Mouse (Mus musculus) MEL (cell line): ENCODE data around the gene Gm10563. TPM values are rescaled to one million over a fixed set of nuclear protein-coding genes. Genes with fewer than 3 reads are reported as not detected.

ENCODE experiments used
- DNase-seq: peaks from one replicate; pipeline ENCODE4 v3.0.0; 2011; ENCODE audit warnings: low read depth, low spot score
- H3K27ac ChIP-seq: 2 replicates; pipeline ENCODE4 v1.5.1; 2012; ENCODE audit warnings: low read depth, mild to moderate bottlenecking, control low read depth, low read length, moderate library complexity; ENCODE audit not compliant: control insufficient read depth
- H3K27me3 ChIP-seq, 2 experiments: fragments of 150-350 bp in 1 of 2; sonication (generic) in 1 of 2; 2 replicates each; pipeline ENCODE4 v1.6.1; 2012; ENCODE audit warnings: low read length in 2 of 2, mild to moderate bottlenecking in 2 of 2, improper control_type of control experiment in 1 of 2, moderate library complexity in 1 of 2; ENCODE audit not compliant: insufficient read depth in 2 of 2, control insufficient read depth in 1 of 2
- H3K36me3 ChIP-seq, 2 experiments: 2 replicates each; pipeline ENCODE4 v1.6.1; 2012 to 2014; ENCODE audit warnings: low read length in 2 of 2, improper control_type of control experiment in 1 of 2, inconsistent platforms in 1 of 2, mild to moderate bottlenecking in 1 of 2; ENCODE audit not compliant: insufficient read depth in 2 of 2, control insufficient read depth in 1 of 2
- H3K4me1 ChIP-seq, 2 experiments: fragments of 150-350 bp in 1 of 2; sonication (generic) in 1 of 2; 2 replicates each; pipeline ENCODE4 v1.6.1; 2012; ENCODE audit warnings: low read length in 2 of 2, improper control_type of control experiment in 1 of 2, mild to moderate bottlenecking in 1 of 2; ENCODE audit not compliant: insufficient read depth in 2 of 2, control insufficient read depth in 1 of 2
- H3K4me3 ChIP-seq, 2 experiments: fragments of 150-350 bp in 1 of 2; sonication (generic) in 1 of 2; 2 replicates each; pipeline ENCODE4 v1.5.1; 2012; ENCODE audit warnings: low read depth in 2 of 2, low read length in 2 of 2, mild to moderate bottlenecking in 2 of 2, moderate library complexity in 2 of 2, control low read depth in 1 of 2, improper control_type of control experiment in 1 of 2; ENCODE audit not compliant: control insufficient read depth in 1 of 2, insufficient read depth in 1 of 2
- H3K79me2 ChIP-seq: 2 replicates; pipeline ENCODE4 v1.6.1; 2012; ENCODE audit warnings: mild to moderate bottlenecking, low read length, moderate library complexity; ENCODE audit not compliant: control insufficient read depth, poor library complexity, insufficient read depth
- H3K9ac ChIP-seq: 2 replicates; pipeline ENCODE4 v1.6.1; 2012; ENCODE audit warnings: low read depth, mild to moderate bottlenecking, control low read depth, low read length, moderate library complexity; ENCODE audit not compliant: control insufficient read depth, poor library complexity, severe bottlenecking
- H3K9me3 ChIP-seq: fragments of 150-350 bp; sonication (generic); replicated peaks from 2 replicates; pipeline ENCODE4 v1.6.1; 2012; ENCODE audit warnings: mild to moderate bottlenecking, low read length, improper control_type of control experiment, moderate library complexity; ENCODE audit not compliant: insufficient read depth
- CHD2 ChIP-seq: IDR thresholded peaks from 2 replicates; pipeline ENCODE4 v1.6.1; 2011; ENCODE audit warnings: low read length, improper control_type of control experiment
- CTCF ChIP-seq, 3 experiments: IDR thresholded peaks in 2 of 3; conservative IDR thresholded peaks in 1 of 3; 2 replicates each; pipeline ENCODE4 v1.5.1; 2011 to 2012; ENCODE audit warnings: low read length in 3 of 3, low read depth in 2 of 3, mild to moderate bottlenecking in 2 of 3, improper control_type of control experiment in 1 of 3, inconsistent platforms in 1 of 3, mixed read lengths in 1 of 3, moderate library complexity in 1 of 3; ENCODE audit not compliant: control insufficient read depth in 1 of 3, insufficient read depth in 1 of 3, poor library complexity in 1 of 3, severe bottlenecking in 1 of 3
- GABPA ChIP-seq: IDR thresholded peaks from 2 replicates; pipeline ENCODE4 v1.6.1; 2012; ENCODE audit warnings: low read depth, mild to moderate bottlenecking, inconsistent platforms, low read length, improper control_type of control experiment, moderate library complexity
- HCFC1 ChIP-seq: IDR thresholded peaks from 2 replicates; pipeline ENCODE4 v1.6.1; 2012; ENCODE audit warnings: low read depth, mild to moderate bottlenecking, inconsistent platforms, low read length, improper control_type of control experiment, moderate library complexity
- JUND ChIP-seq: IDR thresholded peaks from 2 replicates; pipeline ENCODE4 v1.6.1; 2011; ENCODE audit warnings: low read depth, mild to moderate bottlenecking, improper control_type of control experiment, low read length
- MAX ChIP-seq: IDR thresholded peaks from 2 replicates; pipeline ENCODE4 v1.6.1; 2011; ENCODE audit warnings: low read length, improper control_type of control experiment
- MEF2A ChIP-seq: IDR thresholded peaks from 2 replicates; pipeline ENCODE4 v1.6.1; 2014; ENCODE audit warnings: low read depth, mild to moderate bottlenecking, inconsistent platforms, low read length, improper control_type of control experiment; ENCODE audit not compliant: poor library complexity, insufficient replicate concordance, severe bottlenecking; ENCODE audit errors: extremely low read depth
- MXI1 ChIP-seq: IDR thresholded peaks from 2 replicates; pipeline ENCODE4 v1.6.1; 2011; ENCODE audit warnings: mild to moderate bottlenecking, low read depth, low read length, improper control_type of control experiment
- MYB ChIP-seq: IDR thresholded peaks from 2 replicates; pipeline ENCODE4 v1.6.1; 2011; ENCODE audit warnings: mild to moderate bottlenecking, low read depth, low read length, improper control_type of control experiment
- MYC ChIP-seq: IDR thresholded peaks from 2 replicates; pipeline ENCODE4 v1.6.1; 2011; ENCODE audit warnings: low read depth, mild to moderate bottlenecking, low read length, improper control_type of control experiment, moderate library complexity
- POLR2A ChIP-seq, 2 experiments: IDR thresholded peaks; 2 replicates each; pipeline ENCODE4 v1.6.1; 2011 to 2012; ENCODE audit warnings: low read length in 2 of 2, mild to moderate bottlenecking in 2 of 2, control low read depth in 1 of 2, improper control_type of control experiment in 1 of 2, low read depth in 1 of 2, moderate library complexity in 1 of 2; ENCODE audit not compliant: control insufficient read depth in 1 of 2, insufficient read depth in 1 of 2, poor library complexity in 1 of 2
- POLR2AphosphoS5 ChIP-seq: IDR thresholded peaks from 2 replicates; pipeline ENCODE4 v1.6.1; 2012; ENCODE audit warnings: low read depth, borderline replicate concordance, mild to moderate bottlenecking, inconsistent platforms, low read length, moderate library complexity, mixed read lengths
- RAD21 ChIP-seq: IDR thresholded peaks from 2 replicates; pipeline ENCODE4 v1.6.1; 2011; ENCODE audit warnings: mild to moderate bottlenecking, low read depth, low read length, improper control_type of control experiment
- RCOR1 ChIP-seq: IDR thresholded peaks from 2 replicates; pipeline ENCODE4 v1.6.1; 2012; ENCODE audit warnings: low read depth, mild to moderate bottlenecking, inconsistent platforms, low read length, improper control_type of control experiment
- SIN3A ChIP-seq: IDR thresholded peaks from 2 replicates; pipeline ENCODE4 v1.6.1; 2012; ENCODE audit warnings: low read length, improper control_type of control experiment, inconsistent platforms
- SMC3 ChIP-seq: IDR thresholded peaks from 2 replicates; pipeline ENCODE4 v1.6.1; 2011; ENCODE audit warnings: low read depth, low read length, improper control_type of control experiment
- TAL1 ChIP-seq: IDR thresholded peaks from 2 replicates; pipeline ENCODE4 v1.6.1; 2012; ENCODE audit warnings: mild to moderate bottlenecking, inconsistent platforms, low read length, moderate library complexity, mixed read lengths
- TBP ChIP-seq: IDR thresholded peaks from 2 replicates; pipeline ENCODE4 v1.8.0; 2011; ENCODE audit warnings: low read depth, low read length, improper control_type of control experiment
- TCF12 ChIP-seq: IDR thresholded peaks from 2 replicates; pipeline ENCODE4 v1.6.1; 2014; ENCODE audit warnings: low read depth, mild to moderate bottlenecking, inconsistent platforms, low read length, improper control_type of control experiment, moderate library complexity
- UBTF ChIP-seq: IDR thresholded peaks from 2 replicates; pipeline ENCODE4 v1.6.1; 2012; ENCODE audit warnings: low read depth, mild to moderate bottlenecking, inconsistent platforms, low read length, improper control_type of control experiment, moderate library complexity, borderline replicate concordance; ENCODE audit not compliant: insufficient read depth
- USF2 ChIP-seq, 2 experiments: IDR thresholded peaks; 2 replicates each; pipeline ENCODE4 v1.6.1; 2011 to 2012; ENCODE audit warnings: improper control_type of control experiment in 2 of 2, low read length in 2 of 2, borderline replicate concordance in 1 of 2, inconsistent platforms in 1 of 2, low read depth in 1 of 2, mild to moderate bottlenecking in 1 of 2; ENCODE audit not compliant: insufficient read depth in 1 of 2
- ZC3H11A ChIP-seq: IDR thresholded peaks from 2 replicates; pipeline ENCODE4 v1.6.1; 2012; ENCODE audit warnings: low read depth, mild to moderate bottlenecking, inconsistent platforms, low read length, improper control_type of control experiment
- ZKSCAN1 ChIP-seq: IDR thresholded peaks from 2 replicates; pipeline ENCODE4 v1.6.1; 2012; ENCODE audit warnings: low read depth, mild to moderate bottlenecking, inconsistent platforms, low read length, improper control_type of control experiment, moderate library complexity
- ZMIZ1 ChIP-seq: IDR thresholded peaks from 2 replicates; pipeline ENCODE4 v1.6.1; 2012; ENCODE audit warnings: low read depth, mild to moderate bottlenecking, inconsistent platforms, low read length, improper control_type of control experiment, moderate library complexity
- ZNF384 ChIP-seq: IDR thresholded peaks from 2 replicates; pipeline ENCODE4 v1.6.1; 2012; ENCODE audit warnings: low read depth, mild to moderate bottlenecking, inconsistent platforms, low read length, improper control_type of control experiment
- polyA plus RNA-seq, 2 experiments: library from polyadenylated mRNA; stranded (reverse) in 1 of 2; unstranded in 1 of 2; fragments of >175 nt in 1 of 2; fragments of >200 nt in 1 of 2; gene quantifications; 2 replicates each; pipeline versions ENCODE4 v1.2.1 to v1.2.4; 2012; ENCODE audit warnings: low replicate concordance in 2 of 2, low read depth in 1 of 2; ENCODE audit not compliant: insufficient read length in 2 of 2, insufficient read depth in 1 of 2, missing spikeins in 1 of 2
- total RNA-seq: library from RNA; depleted of rRNA; stranded (reverse); fragments of 300-350 nt; gene quantifications from 2 replicates; pipeline ENCODE4 v1.2.3, GENCODE M21; 2012

The Gm10563 gene
- total and polyA plus RNA-seq, 3 experiments, result not detected

DNA sequence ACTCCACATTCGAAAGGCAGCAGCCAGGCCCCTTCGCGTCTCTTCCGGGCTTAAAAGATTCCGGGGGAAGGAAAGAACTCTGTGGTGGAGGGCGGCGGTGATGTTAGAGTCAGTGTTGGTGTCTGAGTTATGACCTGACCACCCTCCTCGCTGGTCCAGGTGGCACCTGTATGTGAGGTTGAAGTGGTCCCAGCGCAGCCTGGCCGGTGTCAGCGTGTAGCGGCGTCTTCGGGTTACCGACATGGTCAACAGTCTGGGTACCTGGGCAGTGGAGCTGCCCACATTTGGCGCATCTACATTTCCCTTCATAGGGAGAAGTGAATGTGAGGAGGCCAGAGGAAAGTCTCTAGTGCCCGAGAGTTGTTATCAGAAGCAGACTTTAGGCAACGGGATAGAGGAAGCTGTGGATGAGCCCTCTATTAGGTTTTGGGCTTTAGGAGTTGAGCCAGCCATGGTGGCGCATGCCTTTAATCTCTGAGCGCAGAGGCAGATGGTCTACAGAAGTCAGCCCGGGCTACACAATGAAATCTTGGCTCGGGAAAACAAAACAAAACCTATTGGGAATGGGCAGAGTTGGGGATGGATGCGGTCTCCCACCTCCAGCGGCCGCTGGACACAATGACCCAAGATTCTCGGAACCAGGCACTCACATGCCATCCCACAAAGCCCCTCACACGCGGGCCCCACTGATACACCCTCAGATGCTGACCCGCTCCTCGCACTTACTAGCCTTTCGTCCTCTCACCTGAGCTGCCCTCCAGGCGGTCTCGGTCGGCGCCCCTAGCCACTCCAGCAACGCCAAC, 7.3 kb upstream of the Gm10563 start:
- H3K27ac ChIP-seq, result no peak overlapping the region
- no peaks in the 10 kb centered on the region for H3K79me2 ChIP-seq
- no peaks in the 10 kb centered on the region for H3K9me3 ChIP-seq
- no peak for TF ChIP-seq POLR2A (IDR thresholded peaks at IDR 0.05; ENCODE audit: control insufficient read depth in 1 of 2, insufficient read depth in 1 of 2, low read depth in 1 of 2, low read length in 2 of 2, poor library complexity in 1 of 2)
- no peak for TF ChIP-seq GABPA
- TF ChIP-seq TAL1, result no peak
- no peak for TF ChIP-seq CHD2
- no peak for TF ChIP-seq ZKSCAN1
- TF ChIP-seq USF2 (IDR thresholded peaks at IDR 0.05; ENCODE audit: borderline replicate concordance in 1 of 2, insufficient read depth in 1 of 2, low read depth in 1 of 2, low read length in 2 of 2), result no peak
- TF ChIP-seq HCFC1, result no peak
- TF ChIP-seq JUND, result no peak
- no peak for TF ChIP-seq TBP
- no peak for TF ChIP-seq RAD21
- no peak for TF ChIP-seq ZNF384
- TF ChIP-seq CTCF (IDR thresholded peaks at IDR 0.05 in 2 of 3, conservative IDR thresholded peaks at IDR 0.05 in 1 of 3; ENCODE audit: control insufficient read depth in 1 of 3, insufficient read depth in 1 of 3, low read depth in 2 of 3, low read length in 3 of 3, poor library complexity in 1 of 3, severe bottlenecking in 1 of 3), result no peak
- no peak for TF ChIP-seq SMC3
- no peak for TF ChIP-seq MEF2A
- no peak for TF ChIP-seq MAX
- no peak for TF ChIP-seq SIN3A
- no peak for TF ChIP-seq RCOR1
- no peaks in the 10 kb centered on the region for H3K27me3 ChIP-seq
- no peak overlapping the region for H3K4me3 ChIP-seq
- H3K9ac ChIP-seq, result no peak overlapping the region
- DNase-seq, result no peak
- H3K36me3 ChIP-seq, result peaks cover 0 to 13% of the 10 kb centered on the region in 2 experiments; a peak in 2 of 4 replicates
- H3K4me1 ChIP-seq, result no peaks in the 10 kb centered on the region

DNA sequence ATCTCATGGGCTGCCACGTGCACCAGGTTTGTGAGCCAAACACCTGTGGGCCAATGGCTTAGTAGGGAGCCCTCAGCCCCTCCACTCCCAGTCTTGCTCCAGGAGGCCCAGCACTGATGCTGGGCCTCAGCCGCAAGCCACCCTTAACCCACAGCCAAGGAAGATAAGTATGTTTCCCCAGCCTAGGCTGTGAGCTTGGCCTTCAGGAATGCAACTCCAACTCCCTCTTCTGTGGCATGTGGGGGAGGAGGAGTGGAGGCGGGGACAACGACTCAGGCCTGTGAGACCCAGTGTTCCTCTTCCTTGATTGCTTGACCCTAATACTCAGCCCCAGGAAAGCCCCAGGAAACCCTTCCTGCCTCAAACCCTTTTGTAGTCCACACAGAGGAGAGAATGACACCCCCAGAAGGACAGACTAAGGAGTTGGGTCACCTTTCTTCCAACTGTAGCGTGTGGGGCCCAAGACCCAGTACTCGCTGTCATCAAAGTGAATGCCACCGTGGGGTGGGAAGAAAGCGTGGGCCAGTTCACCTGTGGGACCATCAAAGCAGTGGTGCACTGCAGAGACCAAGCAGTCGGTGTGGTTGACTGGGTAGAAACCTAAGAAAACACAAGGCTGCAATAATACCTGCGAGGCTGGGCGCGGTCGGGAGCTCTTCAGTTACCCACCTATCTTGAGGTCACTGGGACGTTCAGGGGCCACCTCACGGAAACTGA, 6.5 kb upstream of the Gm10563 start:
- no peak overlapping the region for H3K27ac ChIP-seq
- H3K4me1 ChIP-seq, result no peaks in the 10 kb centered on the region
- H3K79me2 ChIP-seq, result no peaks in the 10 kb centered on the region
- H3K4me3 ChIP-seq, result no peak overlapping the region
- no peaks in the 10 kb centered on the region for H3K27me3 ChIP-seq
- TF ChIP-seq POLR2AphosphoS5, result no peak
- no peak for TF ChIP-seq TCF12
- no peak for TF ChIP-seq UBTF
- TF ChIP-seq MXI1, result no peak
- no peak for TF ChIP-seq MYB
- no peak for TF ChIP-seq TAL1
- TF ChIP-seq MYC, result no peak
- no peak for TF ChIP-seq JUND
- TF ChIP-seq ZC3H11A, result no peak
- no peak for TF ChIP-seq SIN3A
- no peak for TF ChIP-seq USF2 (IDR thresholded peaks at IDR 0.05; ENCODE audit: borderline replicate concordance in 1 of 2, insufficient read depth in 1 of 2, low read depth in 1 of 2, low read length in 2 of 2)
- no peak for TF ChIP-seq ZNF384
- TF ChIP-seq ZMIZ1, result no peak
- H3K9me3 ChIP-seq, result no peaks in the 10 kb centered on the region
- DNase-seq, result no peak
- H3K36me3 ChIP-seq, result peaks cover 0 to 13% of the 10 kb centered on the region in 2 experiments; a peak in 2 of 4 replicates
- no peak overlapping the region for H3K9ac ChIP-seq
